Mouse (Mus musculus): ENCODE results near the gene Arhgap23.

Gene Arhgap23

GRCm38 (mm10) chr11:97532950-97533582 is 117.7 kb downstream of the Arhgap23 start:
- no peak for DNase-seq (ENCODE audit: low spot score)

- no peak for DNase-seq (ENCODE audit: low spot score)
Measured at GRCm38 (mm10) chr11:97533653-97534052, 118.3 kb downstream of the Arhgap23 start.

GRCm38 (mm10) chr11:97534442-97535307 is 119.3 kb downstream of the Arhgap23 start:
- DNase-seq (ENCODE audit: low spot score) = no peak

- DNase-seq (ENCODE audit: low spot score) = no peak
Measured at GRCm38 (mm10) chr11:97535308-97535630, 119.9 kb downstream of the Arhgap23 start.

- no peak for DNase-seq (ENCODE audit: low spot score)
Measured at GRCm38 (mm10) chr11:97535660-97536059, 120.3 kb downstream of the Arhgap23 start.

GRCm38 (mm10) chr11:97536083-97536747 is 120.9 kb downstream of the Arhgap23 start:
- no peak for DNase-seq (ENCODE audit: low spot score)

- DNase-seq (ENCODE audit: low spot score) = no peak
Measured at GRCm38 (mm10) chr11:97536835-97537579, 121.7 kb downstream of the Arhgap23 start.

GRCm38 (mm10) chr11:97537580-97538089 is 122.3 kb downstream of the Arhgap23 start:
- no peak for DNase-seq (ENCODE audit: low spot score)

- DNase-seq (ENCODE audit: low spot score) = no peak
Measured at GRCm38 (mm10) chr11:97539622-97540021, 124.3 kb downstream of the Arhgap23 start.

GRCm38 (mm10) chr11:97540136-97540535 is 124.8 kb downstream of the Arhgap23 start:
- DNase-seq (ENCODE audit: low spot score) = no peak

- no peak for DNase-seq (ENCODE audit: low spot score)
Measured at GRCm38 (mm10) chr11:97540604-97541003, 125.3 kb downstream of the Arhgap23 start.

- DNase-seq (ENCODE audit: low spot score) = no peak
Measured at GRCm38 (mm10) chr11:97542171-97543150, 127.1 kb downstream of the Arhgap23 start.

GRCm38 (mm10) chr11:97543181-97543733 is 127.9 kb downstream of the Arhgap23 start:
- peak; percentile 70 for DNase-seq (ENCODE audit: low spot score)

GRCm38 (mm10) chr11:97543883-97544282 is 128.6 kb downstream of the Arhgap23 start:
- no peak for DNase-seq (ENCODE audit: low spot score)

GRCm38 (mm10) chr11:97545808-97546560 is 130.7 kb downstream of the Arhgap23 start:
- DNase-seq (ENCODE audit: low spot score) = no peak

GRCm38 (mm10) chr11:97546804-97547411 is 131.6 kb downstream of the Arhgap23 start:
- DNase-seq (ENCODE audit: low spot score) = no peak

GRCm38 (mm10) chr11:97547957-97548706 is 132.8 kb downstream of the Arhgap23 start:
- DNase-seq (ENCODE audit: low spot score) = no peak

GRCm38 (mm10) chr11:97548757-97549156 is 133.4 kb downstream of the Arhgap23 start:
- DNase-seq (ENCODE audit: low spot score) = no peak
